Mouse (Mus musculus) hindbrain, embryonic 15.5 days (tissue): Measurements from ENCODE around the gene Pdxp. TPM values are rescaled to one million over a fixed set of nuclear protein-coding genes. Genes with fewer than 3 reads are reported as not detected.
"Not testable (repeated sequence)": the region's sequence is repeated elsewhere in the genome, so short reads cannot be mapped to it uniquely, and the experiment has no call there.

ENCODE experiments used
- ATAC-seq: fragments of 200-750 bp; cut with Nextera tagmentation; 2 replicates; pipeline ENCODE4 v1.8.0; 2017; ENCODE audit warnings: low read depth, moderate number of reproducible peaks, moderate TSS enrichment; ENCODE audit not compliant: low FRiP score
- H3K27ac ChIP-seq: fragments of 300-500 bp; sonication (generic); replicated peaks from 2 replicates; pipeline ENCODE4 v1.5.1; 2015; ENCODE audit warnings: mild to moderate bottlenecking, inconsistent platforms
- H3K27me3 ChIP-seq: fragments of 300-500 bp; sonication (generic); 2 replicates; pipeline ENCODE4 v1.6.1; 2015; ENCODE audit warnings: control low read depth, inconsistent platforms
- H3K36me3 ChIP-seq: fragments of 300-500 bp; sonication (generic); 2 replicates; pipeline ENCODE4 v1.6.1; 2015; ENCODE audit warnings: control low read depth, inconsistent platforms
- H3K4me1 ChIP-seq: fragments of 300-500 bp; sonication (generic); replicated peaks from 2 replicates; pipeline ENCODE4 v1.6.1; 2015; ENCODE audit warnings: control low read depth, inconsistent platforms
- H3K4me2 ChIP-seq: fragments of 300-500 bp; sonication (generic); 2 replicates; pipeline ENCODE4 v1.6.1; 2015; ENCODE audit warnings: moderate library complexity, mild to moderate bottlenecking, inconsistent platforms
- H3K4me3 ChIP-seq: fragments of 300-500 bp; sonication (generic); 2 replicates; pipeline ENCODE4 v1.5.1; 2015; ENCODE audit warnings: mild to moderate bottlenecking, inconsistent platforms
- H3K9ac ChIP-seq: fragments of 300-500 bp; sonication (generic); 2 replicates; pipeline ENCODE4 v1.6.1; 2015; ENCODE audit warnings: inconsistent platforms
- H3K9me3 ChIP-seq: fragments of 300-500 bp; sonication (generic); 2 replicates; pipeline ENCODE4 v1.6.1; 2016; ENCODE audit warnings: control low read depth, inconsistent platforms
- WGBS: fragments of 180-500 bp; shearing (Covaris S2); methylation state at CpG from one replicate; pipeline ENCODE4 v1.1.7; 2015; 5-methylcytosine and 5-hydroxymethylcytosine counted together
- polyA plus RNA-seq: library from polyadenylated mRNA; unstranded; fragments of >200 nt; fragmentation: Nextera tagmentation; extraction: Ambion mirVana; gene quantifications from 2 replicates; pipeline ENCODE4 v1.2.1, GENCODE M21; 2015

Pdxp gene
- polyA plus RNA-seq, 1 experiment from 2014 or later, result 110 TPM

DNA sequence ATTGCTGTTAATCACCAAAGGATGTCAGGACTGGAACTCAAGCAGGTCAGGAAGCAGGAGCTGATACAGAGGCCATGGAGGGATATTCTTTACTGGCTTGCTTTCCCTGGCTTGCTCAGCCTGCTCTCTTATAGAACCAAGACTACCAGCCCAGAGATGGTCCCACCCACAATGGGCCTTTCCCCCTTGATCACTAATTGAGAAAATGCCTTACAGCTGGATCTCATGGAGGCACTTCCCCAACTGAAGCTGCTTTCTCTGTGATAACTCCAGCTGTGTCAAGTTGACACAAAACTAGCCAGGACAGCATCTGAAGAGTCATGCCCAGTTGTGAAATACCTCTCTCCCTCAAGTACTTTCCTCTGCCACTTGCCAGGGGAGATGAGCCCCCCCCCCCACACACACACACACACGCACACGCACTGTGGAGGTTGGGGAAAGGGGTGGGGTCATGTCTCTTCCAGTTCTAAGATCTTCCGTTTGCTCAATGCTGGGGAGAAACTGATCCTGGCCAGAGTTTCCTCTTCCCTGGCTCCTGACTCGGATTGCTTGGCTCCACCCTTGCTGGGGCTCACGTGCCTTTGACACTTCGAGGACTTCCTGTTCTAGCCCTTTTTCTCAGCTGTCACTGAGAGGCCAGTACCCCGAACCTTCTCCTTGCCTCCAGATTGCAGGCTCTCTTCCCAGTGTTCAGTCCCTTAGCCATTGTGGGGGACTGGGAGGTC is 34.8 kb upstream of the Pdxp start:
- H3K27ac ChIP-seq, H3K4me3 ChIP-seq, H3K27me3 ChIP-seq, H3K9ac ChIP-seq, H3K9me3 ChIP-seq, ATAC-seq: not testable (repeated sequence)
- H3K4me1 ChIP-seq, result peaks cover 31% of the 10 kb centered on the region
- H3K4me2 ChIP-seq, result peak overlapping the region; percentile 75
- WGBS, result 76% methylated on average over 7 of the region's 7 CpGs
- peaks cover 20% of the 10 kb centered on the region; the same call in 1 of the 2 replicates for H3K36me3 ChIP-seq

DNA sequence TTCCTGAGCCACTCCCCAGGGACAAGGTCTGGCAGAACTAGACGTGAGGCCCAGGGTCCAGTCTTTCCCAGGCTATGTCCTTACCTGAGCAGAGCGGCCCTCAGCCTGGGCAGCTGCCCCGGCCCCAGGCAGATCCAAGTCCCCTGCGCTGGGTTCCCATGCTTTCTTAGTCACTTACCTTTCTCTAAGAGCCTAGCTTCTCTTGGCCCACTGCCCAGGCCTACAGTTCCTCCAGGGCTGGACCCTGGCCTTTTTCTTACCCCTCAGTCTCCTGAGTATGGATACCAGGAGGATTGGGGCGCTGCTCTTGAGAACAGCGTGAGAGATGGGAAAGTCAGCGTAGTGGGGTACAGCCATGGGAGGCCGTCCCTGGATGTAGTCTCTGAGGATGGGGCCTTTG is 33.3 kb upstream of the Pdxp start:
- no peak overlapping the region for H3K27ac ChIP-seq
- no peak overlapping the region for H3K4me2 ChIP-seq
- 96% methylated on average over 8 of the region's 8 CpGs for WGBS
- no peak for ATAC-seq
- no peak overlapping the region for H3K9ac ChIP-seq
- no peak overlapping the region for H3K4me3 ChIP-seq
- no peaks in the 10 kb centered on the region for H3K27me3 ChIP-seq
- H3K9me3 ChIP-seq, result no peaks in the 10 kb centered on the region
- H3K4me1 ChIP-seq, result peaks cover 27% of the 10 kb centered on the region
- peaks cover 30% of the 10 kb centered on the region for H3K36me3 ChIP-seq

DNA sequence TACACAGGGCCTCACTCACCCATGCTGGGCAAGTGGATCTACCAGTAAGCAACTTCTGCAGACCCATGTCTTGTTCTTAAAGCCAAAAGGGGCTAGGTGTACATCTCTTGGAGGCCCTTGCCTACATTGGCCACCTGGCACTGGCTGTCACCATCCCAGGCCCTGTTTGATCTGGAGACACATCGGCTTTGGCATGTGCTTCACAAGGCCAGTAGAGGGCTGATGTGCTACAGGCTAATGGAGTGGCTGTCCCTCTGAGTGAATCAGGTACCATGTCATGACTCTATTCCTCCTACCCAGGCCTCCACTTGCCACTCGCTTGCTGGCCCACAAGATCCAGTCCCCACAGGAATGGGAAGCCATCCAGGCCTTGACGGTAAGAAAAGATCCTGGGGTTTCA is 31.9 kb upstream of the Pdxp start:
- Histone ChIP-seq H3K9me3 (no peaks in the 10 kb centered on the region), H3K4me2 (no peak overlapping the region), H3K27ac (no peak overlapping the region), H3K4me1 (peaks cover 16% of the 10 kb centered on the region), H3K27me3 (no peaks in the 10 kb centered on the region), H3K9ac (no peak overlapping the region), H3K4me3 (no peak overlapping the region), H3K36me3 (peaks cover 44% of the 10 kb centered on the region)
- ATAC-seq, result no peak
- WGBS, result 87% methylated on average over 3 of the region's 3 CpGs

DNA sequence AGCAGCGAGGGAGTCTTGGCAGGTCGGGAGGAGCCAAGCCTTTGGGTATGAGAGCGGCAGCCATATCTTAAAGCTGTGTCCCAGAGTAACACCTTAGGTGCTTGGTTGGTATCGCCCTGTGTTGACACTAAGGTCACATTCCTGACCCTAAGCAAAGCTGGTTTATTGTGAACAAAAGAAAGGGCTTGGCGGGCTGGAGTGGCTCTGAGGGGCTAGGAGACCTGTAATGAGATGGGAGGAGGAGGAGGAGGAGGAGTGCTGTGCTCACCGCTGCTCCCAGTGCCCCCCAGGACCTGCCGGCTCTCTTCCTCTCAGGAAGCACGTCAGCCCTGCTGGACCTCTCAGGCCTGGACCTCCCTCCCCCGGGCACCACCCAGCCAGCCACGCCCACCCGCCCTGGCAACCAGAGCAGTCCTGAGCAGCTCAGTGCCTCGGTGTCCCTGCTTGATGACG is 24.3 kb upstream of the Pdxp start:
- no peak overlapping the region for H3K4me3 ChIP-seq
- peaks cover 6% of the 10 kb centered on the region for H3K4me1 ChIP-seq
- ATAC-seq, result no peak
- no peak overlapping the region for H3K27ac ChIP-seq
- no peak overlapping the region for H3K4me2 ChIP-seq
- WGBS, result 34% methylated on average over 13 of the region's 13 CpGs
- H3K9me3 ChIP-seq, result no peaks in the 10 kb centered on the region
- H3K36me3 ChIP-seq, result peaks cover 63% of the 10 kb centered on the region
- no peaks in the 10 kb centered on the region for H3K27me3 ChIP-seq
- H3K9ac ChIP-seq, result no peak overlapping the region

DNA sequence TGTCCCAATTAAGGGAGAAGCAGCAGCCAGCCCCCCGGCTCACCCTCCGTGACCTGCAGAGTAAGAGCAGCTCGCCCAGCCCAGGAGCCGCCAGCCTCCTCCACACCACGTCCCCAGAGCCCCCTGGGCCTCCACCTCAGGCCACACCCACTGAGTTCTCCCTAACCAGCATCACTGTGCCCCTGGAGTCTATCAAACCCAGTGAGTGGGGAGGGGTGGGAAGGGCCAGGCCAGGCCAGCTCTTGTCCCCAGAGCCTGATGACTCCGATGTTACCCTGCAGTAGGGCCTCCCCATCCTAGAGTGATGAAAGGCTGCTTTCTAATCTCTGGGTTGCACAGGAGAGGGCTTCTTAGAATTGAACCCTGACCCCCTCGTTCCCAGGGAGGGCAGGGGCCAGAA is 21.3 kb upstream of the Pdxp start:
- no peak overlapping the region for H3K9ac ChIP-seq
- H3K27ac ChIP-seq, result no peak overlapping the region
- peaks cover 6% of the 10 kb centered on the region for H3K4me1 ChIP-seq
- WGBS, result 75% methylated on average over 7 of the region's 7 CpGs
- no peak for ATAC-seq
- H3K4me3 ChIP-seq, result no peak overlapping the region
- no peak overlapping the region for H3K4me2 ChIP-seq
- peaks cover 38% of the 10 kb centered on the region for H3K36me3 ChIP-seq
- H3K9me3 ChIP-seq, result no peaks in the 10 kb centered on the region
- H3K27me3 ChIP-seq, result no peaks in the 10 kb centered on the region

DNA sequence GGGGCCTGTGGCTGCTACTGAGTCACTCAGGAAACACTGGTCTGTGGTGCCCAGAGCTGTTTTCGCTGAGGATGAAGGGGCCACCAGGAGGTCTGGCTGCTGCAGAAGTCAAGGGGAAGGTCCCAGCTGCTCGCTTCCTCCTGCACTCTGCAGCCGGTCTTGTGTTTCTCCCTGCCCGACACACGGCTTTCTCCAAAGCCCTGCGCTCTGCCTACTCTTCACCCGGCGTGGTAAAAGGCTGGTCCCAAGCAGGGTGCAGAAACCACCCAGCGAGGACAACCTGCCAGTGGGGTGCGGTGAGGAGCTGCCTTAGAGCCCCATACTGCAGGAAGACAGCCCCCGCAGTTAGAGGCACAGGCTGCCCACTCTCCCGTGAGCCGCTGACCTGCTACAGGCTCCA is 19.0 kb upstream of the Pdxp start:
- ATAC-seq, result no peak
- Histone ChIP-seq H3K27me3 (peaks cover 7% of the 10 kb centered on the region; the same call in 1 of the 2 replicates), H3K4me2 (no peak overlapping the region), H3K36me3 (peaks cover 26% of the 10 kb centered on the region), H3K9me3 (no peaks in the 10 kb centered on the region), H3K4me3 (no peak overlapping the region), H3K4me1 (peaks cover 10% of the 10 kb centered on the region), H3K27ac (no peak overlapping the region), H3K9ac (no peak overlapping the region)
- 75% methylated on average over 13 of the region's 13 CpGs for WGBS

DNA sequence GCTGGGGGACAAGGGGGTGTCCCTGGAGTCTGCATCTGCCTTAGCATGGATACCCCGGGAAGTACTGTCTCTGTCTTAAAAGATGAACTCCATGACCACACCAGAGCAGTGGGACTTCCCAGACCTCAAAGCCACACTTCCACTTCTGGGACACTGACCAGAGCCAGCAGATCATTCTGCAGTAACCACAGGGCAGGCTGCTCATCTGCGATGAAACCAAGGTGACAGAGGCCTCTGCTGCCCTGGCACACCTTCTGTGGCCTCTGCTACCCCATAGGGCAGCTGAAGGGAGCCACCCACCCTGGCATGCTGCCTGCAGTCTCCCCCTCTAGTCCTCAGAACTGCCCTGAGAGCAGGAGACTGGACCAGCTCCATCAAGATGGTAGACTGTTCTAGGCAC is 18.0 kb upstream of the Pdxp start:
- Histone ChIP-seq H3K36me3 (peaks cover 25% of the 10 kb centered on the region), H3K4me3 (no peak overlapping the region), H3K27me3 (peaks cover 7% of the 10 kb centered on the region; the same call in 1 of the 2 replicates), H3K4me1 (peaks cover 20% of the 10 kb centered on the region), H3K4me2 (no peak overlapping the region), H3K9me3 (no peaks in the 10 kb centered on the region), H3K27ac (no peak overlapping the region), H3K9ac (no peak overlapping the region)
- 82% methylated on average over 2 of the region's 2 CpGs for WGBS
- no peak for ATAC-seq

DNA sequence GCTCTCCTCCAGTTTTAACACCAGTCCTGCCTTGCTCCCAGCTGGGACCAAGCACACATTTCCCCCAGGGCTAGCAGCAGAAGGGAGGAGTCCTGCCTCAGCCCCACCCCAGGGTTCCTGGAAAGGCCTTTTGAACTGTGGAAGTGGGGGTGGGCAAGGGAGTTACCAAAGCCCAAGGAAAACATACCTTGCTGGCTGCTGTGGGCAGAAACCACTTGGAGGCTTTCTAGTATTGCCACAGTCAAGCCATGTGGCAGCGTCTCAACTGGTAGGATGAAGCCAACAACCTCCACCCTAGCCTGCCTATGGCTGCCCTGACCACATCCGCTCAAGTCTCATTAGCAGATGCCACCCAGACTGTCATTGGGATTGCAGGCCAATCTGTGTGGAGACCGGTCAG is 17.6 kb upstream of the Pdxp start:
- no peak overlapping the region for H3K27ac ChIP-seq
- peaks cover 21% of the 10 kb centered on the region for H3K36me3 ChIP-seq
- peaks cover 11% of the 10 kb centered on the region; the same call in 1 of the 2 replicates for H3K27me3 ChIP-seq
- peaks cover 24% of the 10 kb centered on the region for H3K4me1 ChIP-seq
- WGBS, result 92% methylated on average over 3 of the region's 3 CpGs
- no peak overlapping the region for H3K4me2 ChIP-seq
- H3K9ac ChIP-seq, result no peak overlapping the region
- no peak overlapping the region for H3K4me3 ChIP-seq
- no peak for ATAC-seq
- no peaks in the 10 kb centered on the region for H3K9me3 ChIP-seq

DNA sequence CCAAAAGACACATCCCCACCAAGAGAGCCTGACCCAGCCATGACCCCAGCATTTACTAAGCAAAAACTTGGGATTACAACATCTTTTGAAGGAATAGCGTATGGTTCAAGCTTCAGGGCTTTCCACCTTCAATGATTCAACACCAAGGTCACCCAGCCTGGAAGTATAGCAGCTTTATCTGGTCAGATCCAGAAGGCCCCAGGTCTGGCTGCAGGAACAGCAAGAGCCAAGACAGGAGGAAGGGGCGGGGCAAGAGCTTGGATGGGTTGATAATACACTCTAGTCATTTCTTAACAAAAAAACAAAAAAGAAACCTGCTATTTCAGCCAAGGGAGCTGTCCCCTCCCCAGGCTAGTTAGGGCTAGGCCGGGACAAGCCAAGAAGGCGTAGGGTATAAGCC is 16.2 kb upstream of the Pdxp start:
- Histone ChIP-seq H3K9ac (no peak overlapping the region), H3K9me3 (no peaks in the 10 kb centered on the region), H3K4me3 (no peak overlapping the region), H3K27ac (no peak overlapping the region), H3K4me1 (peaks cover 27% of the 10 kb centered on the region), H3K27me3 (peaks cover 15% of the 10 kb centered on the region; the same call in 1 of the 2 replicates), H3K36me3 (peaks cover 12% of the 10 kb centered on the region; the same call in 1 of the 2 replicates), H3K4me2 (no peak overlapping the region)
- WGBS, result 91% methylated on average over 4 of the region's 4 CpGs
- ATAC-seq, result no peak

DNA sequence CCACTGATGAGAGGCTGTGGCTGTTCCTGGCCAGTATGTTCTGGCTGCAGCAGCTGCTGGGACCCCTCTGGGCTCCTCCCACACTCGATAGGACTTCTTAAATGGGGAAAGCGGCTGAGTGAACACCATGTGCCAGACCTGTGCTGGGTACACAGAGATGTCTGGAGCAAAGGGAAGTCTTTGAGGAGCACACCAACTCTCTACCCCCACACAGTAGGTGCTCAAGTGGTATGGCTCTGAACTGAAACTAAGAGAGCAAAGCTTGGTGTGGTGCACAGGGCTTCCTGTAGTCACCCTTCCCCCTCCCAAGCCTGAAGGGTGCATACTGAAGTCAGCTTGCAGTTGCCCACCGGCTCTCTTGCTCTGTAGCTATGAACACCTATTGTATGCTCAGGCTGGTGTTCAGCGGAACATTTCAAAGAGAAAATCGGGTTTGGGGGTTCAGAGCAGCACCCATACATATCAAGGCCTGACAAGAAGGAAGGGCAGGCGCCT is 15.2 kb upstream of the Pdxp start:
- H3K4me2 ChIP-seq, result peak overlapping the region; percentile 98; the same call in 1 of the 2 replicates
- H3K27me3 ChIP-seq, result peaks cover 15% of the 10 kb centered on the region; the same call in 1 of the 2 replicates
- H3K36me3 ChIP-seq, result peaks cover 1% of the 10 kb centered on the region; the same call in 1 of the 2 replicates
- H3K9me3 ChIP-seq, result no peaks in the 10 kb centered on the region
- H3K27ac ChIP-seq, result no peak overlapping the region
- H3K4me1 ChIP-seq, result peaks cover 27% of the 10 kb centered on the region
- ATAC-seq, result no peak
- no peak overlapping the region for H3K4me3 ChIP-seq
- WGBS, result 57% methylated on average over 6 of the region's 6 CpGs
- no peak overlapping the region for H3K9ac ChIP-seq

DNA sequence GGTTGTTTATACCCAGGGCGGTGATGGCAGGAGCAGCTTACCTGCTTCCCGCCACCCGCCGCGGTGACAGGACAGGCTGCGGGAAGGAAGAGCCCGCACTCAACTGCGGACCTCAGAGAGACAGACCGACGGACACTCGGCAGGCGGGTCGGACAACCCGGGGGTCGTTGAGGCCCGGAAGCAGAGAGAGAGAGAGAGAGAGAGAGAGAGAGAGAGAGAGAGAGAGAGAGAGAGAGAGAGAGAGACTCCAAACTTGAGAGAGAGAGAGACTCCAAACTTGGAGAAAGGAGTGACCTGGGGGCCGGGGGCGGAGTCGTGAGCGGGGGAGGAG is 14.3 kb upstream of the Pdxp start, which contains the start of gene Gm49510:
Gene Gm49510, plus strand, starts transcription at position 259 of the 331 bp plus-strand sequence.
- peaks cover 15% of the 10 kb centered on the region; the same call in 1 of the 2 replicates for H3K27me3 ChIP-seq
- peak within 1 kb of the TSS; percentile 98 for H3K4me2 ChIP-seq
- H3K4me3 ChIP-seq, result peak within 1 kb of the TSS; percentile 59
- no peaks in the 10 kb centered on the region for H3K36me3 ChIP-seq
- no peak for ATAC-seq
- no peak within 1 kb of the TSS for H3K27ac ChIP-seq
- peaks cover 21% of the 10 kb centered on the region for H3K4me1 ChIP-seq
- peak within 1 kb of the TSS; percentile 59 for H3K9ac ChIP-seq
- no peaks in the 10 kb centered on the region for H3K9me3 ChIP-seq
- WGBS, result 4% methylated on average over 19 of the region's 20 CpGs

DNA sequence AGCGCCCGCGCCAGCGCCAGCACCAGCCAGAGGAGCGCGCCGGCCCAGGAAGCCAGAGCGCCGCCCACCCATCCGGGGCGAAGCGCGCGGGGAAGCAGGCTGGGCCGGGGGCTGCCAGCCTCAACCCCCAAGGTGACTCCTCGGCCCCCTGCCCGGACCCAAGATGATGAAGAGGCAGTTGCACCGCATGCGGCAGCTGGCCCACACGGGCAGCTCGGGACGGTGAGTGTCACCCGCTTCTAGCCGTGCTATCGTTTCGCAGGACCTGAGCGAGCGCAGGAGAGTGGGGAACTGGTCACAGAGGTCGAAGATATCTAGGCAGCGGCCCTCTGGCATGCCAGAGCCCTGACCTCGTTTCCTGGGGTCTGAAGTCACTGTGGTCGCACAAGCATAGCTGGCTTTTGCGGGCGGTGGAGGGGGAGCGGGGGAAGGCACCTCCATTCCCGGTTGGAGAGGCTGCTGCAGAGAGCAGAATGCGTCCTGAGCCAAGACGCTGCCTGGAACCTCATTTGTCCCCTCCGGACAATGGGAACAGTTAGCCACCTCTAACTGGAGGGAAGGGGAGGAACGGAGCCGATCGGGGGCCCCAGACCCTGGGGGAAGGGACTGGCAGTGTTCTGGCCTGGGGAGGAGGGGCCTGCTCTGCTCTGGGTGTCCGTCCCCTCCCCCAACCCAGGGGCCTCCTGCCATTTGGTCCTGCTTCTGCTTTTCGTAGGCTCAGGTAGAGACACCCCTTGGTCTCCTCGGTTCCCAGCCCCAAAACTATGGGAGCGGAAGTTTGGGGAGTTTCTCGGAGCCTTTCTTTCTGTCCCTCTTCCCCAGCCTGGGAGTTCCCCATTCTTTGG is 13.8 kb upstream of the Pdxp start, which contains the start of gene Sh3bp1:
Gene Sh3bp1, plus strand, starts transcription at position 29 of the 845 bp plus-strand sequence.
- ATAC-seq, result no peak
- H3K27ac ChIP-seq, result no peak within 1 kb of the TSS
- H3K9me3 ChIP-seq, result no peaks in the 10 kb centered on the region
- peak within 1 kb of the TSS; percentile 98 for H3K4me2 ChIP-seq
- H3K9ac ChIP-seq, result peak within 1 kb of the TSS; percentile 59
- H3K27me3 ChIP-seq, result peaks cover 15% of the 10 kb centered on the region; the same call in 1 of the 2 replicates
- H3K4me3 ChIP-seq, result peak within 1 kb of the TSS; percentile 59
- peaks cover 21% of the 10 kb centered on the region for H3K4me1 ChIP-seq
- 2% methylated on average over 47 of the region's 47 CpGs for WGBS
- no peaks in the 10 kb centered on the region for H3K36me3 ChIP-seq
